Comparison of ENCODE assay signal across 8 mouse cellular contexts in the genomic region with DNA sequence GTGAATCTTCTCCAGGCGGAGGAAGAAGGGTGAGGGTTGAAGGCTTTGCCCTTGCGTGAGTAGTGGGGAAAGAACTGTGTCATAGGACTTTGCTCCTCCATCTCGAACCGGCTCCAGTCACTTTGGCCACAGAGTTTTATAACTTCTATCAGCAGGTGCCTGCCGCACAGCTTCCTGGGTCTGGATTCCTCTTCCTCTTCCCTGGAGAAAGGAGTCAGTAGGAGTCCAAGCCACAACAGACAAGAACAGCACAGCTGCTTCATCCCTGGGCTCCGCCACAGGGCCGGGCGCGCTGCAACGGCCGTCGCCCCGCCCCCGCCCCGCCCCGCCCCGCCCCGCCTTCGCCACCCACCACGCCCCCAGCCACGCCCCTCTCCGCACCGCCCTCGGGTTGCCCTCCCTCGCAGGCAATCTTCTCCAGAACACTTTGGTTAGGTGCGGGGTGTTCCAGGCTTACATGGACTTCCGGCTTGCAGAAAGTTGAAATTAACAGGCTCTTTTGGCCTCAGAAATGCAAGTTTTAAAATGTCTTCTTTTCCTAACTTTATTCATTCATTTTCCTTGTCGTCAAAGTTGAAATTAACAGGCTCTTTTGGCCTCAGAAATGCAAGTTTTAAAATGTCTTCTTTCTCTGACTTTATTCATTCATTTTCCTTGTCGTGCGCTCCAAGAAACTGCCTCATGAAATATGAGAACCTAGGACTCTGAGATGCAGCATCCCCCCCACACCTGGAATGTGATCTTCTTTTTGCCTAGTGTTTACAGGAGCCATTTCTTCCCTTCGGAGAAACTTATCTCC. TPM values are rescaled to one million over a fixed set of nuclear protein-coding genes. Genes with fewer than 3 reads are reported as not detected.
A peak's percentile ranks its signal among the peaks of the same experiment; 100 is the strongest.
DNase-seq lines count a peak whose midpoint lies in the region; ATAC-seq lines count a peak whose summit lies in the region.

A gene (minus strand): TSS at position 304 of the 799 bp plus-strand sequence.

- 4% methylated on average over 28 of the region's 31 CpGs for WGBS in liver, embryonic 13.5 days (ENCODE audit: insufficient replicate concordance)
- WGBS in stomach, embryonic 15.5 days = 2% methylated on average over 28 of the region's 31 CpGs

- H3K4me3 ChIP-seq in liver, embryonic 13.5 days (replicated peaks) = peak within 1 kb of the TSS; percentile 50
- peak within 1 kb of the TSS; percentile 35 for H3K4me3 ChIP-seq in stomach, embryonic 15.5 days (replicated peaks)

- peak within 1 kb of the TSS; percentile 72 for H3K4me2 ChIP-seq in liver, embryonic 13.5 days
- H3K4me2 ChIP-seq in stomach, embryonic 15.5 days = peak within 1 kb of the TSS; percentile 62

- no peaks in the 10 kb centered on the region for H3K9me3 ChIP-seq in liver, embryonic 13.5 days (replicated peaks)
- H3K9me3 ChIP-seq in stomach, embryonic 15.5 days = no peaks in the 10 kb centered on the region

- no peaks in the 10 kb centered on the region for H3K36me3 ChIP-seq in liver, embryonic 13.5 days
- H3K36me3 ChIP-seq in stomach, embryonic 15.5 days = no peaks in the 10 kb centered on the region

- H3K9ac ChIP-seq in liver, embryonic 13.5 days = peak within 1 kb of the TSS; percentile 62
- H3K9ac ChIP-seq in stomach, embryonic 15.5 days = no peak within 1 kb of the TSS

- peak; percentile 26 to 37 for DNase-seq in layer of hippocampus, postnatal 10 days (ENCODE audit: low spot score in 2 of 2)
- no peak for DNase-seq in layer of hippocampus, adult 11-12 months (ENCODE audit: low spot score)
- DNase-seq in cerebellum, postnatal 25 days = peak; percentile 50 to 77
- peak; percentile 78 for DNase-seq in gastrocnemius, postnatal 14 days
- peak; percentile 80 for DNase-seq in induced T-regulatory cell, adult 2 months (ENCODE audit: low read depth)
- DNase-seq in liver, embryonic 13.5 days = peak; percentile 68
- DNase-seq in naive thymus-derived CD4-positive, alpha-beta T cell, adult 2 months (ENCODE audit: low read depth) = peak; percentile 76

- H3K27me3 ChIP-seq in liver, embryonic 13.5 days = peaks cover 7% of the 10 kb centered on the region
- no peaks in the 10 kb centered on the region for H3K27me3 ChIP-seq in stomach, embryonic 15.5 days (replicated peaks)

- peaks cover 17% of the 10 kb centered on the region for H3K4me1 ChIP-seq in liver, embryonic 13.5 days (replicated peaks)
- H3K4me1 ChIP-seq in stomach, embryonic 15.5 days = no peaks in the 10 kb centered on the region

- peak; percentile 97 for ATAC-seq in liver, embryonic 13.5 days (ENCODE audit: low read depth)
- peak; percentile 95 for ATAC-seq in stomach, embryonic 15.5 days (ENCODE audit: insufficient read depth, low FRiP score, low read depth)

- intact Hi-C loops in gastrocnemius, postnatal 14 days (cut with DNase I; ENCODE audit: low total_unique reads) = no loop called here

- H3K27ac ChIP-seq in liver, embryonic 13.5 days = no peak within 1 kb of the TSS
- no peak within 1 kb of the TSS for H3K27ac ChIP-seq in stomach, embryonic 15.5 days

RNA-seq across cellular contexts. Expression of the gene that starts here (rescaled TPM):
- under 1 TPM in 1 of 2 experiments, not detected in 1; 0.51 TPM for total RNA-seq in layer of hippocampus, postnatal 10 days (2021)
- total RNA-seq in gastrocnemius, postnatal 14 days (2021) = under 1 TPM in 1 of 2 experiments, not detected in 1; 0.33 TPM
- 0.65 and 1.1 TPM in 2 replicates for polyA plus RNA-seq in liver, embryonic 13.5 days (2015; fragmentation: Nextera tagmentation; extraction: Ambion mirVana)
- 6.2 and 8.0 TPM in 2 replicates for polyA plus RNA-seq in stomach, embryonic 15.5 days (2015; fragmentation: Nextera tagmentation; extraction: Ambion mirVana)

Comparison
In these comparisons a context has a peak if more than half of its experiments do, and no peak if none do; other contexts are left out.
1. Peak in DNase-seq in layer of hippocampus, postnatal 10 days; RNA of the gene not detected or under 1 TPM.
2. Peak in DNase-seq in gastrocnemius, postnatal 14 days; RNA of the gene not detected or under 1 TPM.